Comparison of ENCODE assay signal across 16 mouse cellular contexts in the genomic region with DNA sequence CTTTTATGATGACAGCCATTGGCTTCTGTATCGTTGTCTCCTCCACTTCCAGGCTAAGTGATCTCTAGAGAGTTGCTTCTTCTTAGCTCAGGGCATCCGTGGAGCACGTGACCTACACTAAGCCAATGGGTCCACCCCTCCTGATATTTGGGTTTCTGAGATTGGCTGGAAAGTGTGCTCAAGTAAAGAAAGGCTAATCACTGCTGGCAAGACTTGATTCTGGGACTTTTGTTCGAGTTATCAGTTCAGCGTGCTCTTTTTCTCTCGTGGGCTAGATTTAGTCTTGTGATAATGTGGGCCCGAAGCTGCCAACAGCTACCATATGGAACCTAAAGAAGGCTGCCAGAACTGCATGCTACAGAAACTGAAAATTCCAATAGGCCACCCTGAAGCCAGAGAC. TPM values are rescaled to one million over a fixed set of nuclear protein-coding genes. Genes with fewer than 3 reads are reported as not detected.
A peak's percentile ranks its signal among the peaks of the same experiment; 100 is the strongest.
DNase-seq lines count a peak whose midpoint lies in the region; ATAC-seq and TF ChIP-seq lines count a peak whose summit lies in the region.
"Had no signal": no experiment of that assay in that cellular context is flagged by ENCODE, and none has a peak within 500 bp of the region (broad histone marks: within the 10 kb centered on the region; RNA-seq: fewer than 3 reads in every experiment).

No protein-coding gene starts in this region.

- peaks cover 8% of the 10 kb centered on the region; the same call in 1 of the 2 replicates for H3K4me1 ChIP-seq in forebrain, postnatal 0 days (ENCODE audit: insufficient read depth)
- peaks cover 12% of the 10 kb centered on the region for H3K4me1 ChIP-seq in forebrain, embryonic 12.5 days
- no peaks in the 10 kb centered on the region; a peak in 2 of 4 replicates for H3K4me1 ChIP-seq in MEL (ENCODE audit: control insufficient read depth in 1 of 2, insufficient read depth in 2 of 2, low read length in 2 of 2)
- H3K4me1 ChIP-seq in stomach, postnatal 0 days (replicated peaks; ENCODE audit: control insufficient read depth, insufficient read depth): no peaks in the 10 kb centered on the region

- no peak for TF ChIP-seq CTCF in forebrain, postnatal 0 days (IDR thresholded peaks at IDR 0.05; ENCODE audit: low read depth)
- TF ChIP-seq CTCF in MEL (IDR thresholded peaks at IDR 0.05 in 2 of 3, conservative IDR thresholded peaks at IDR 0.05 in 1 of 3; ENCODE audit: control insufficient read depth in 1 of 3, insufficient read depth in 1 of 3, low read depth in 2 of 3, low read length in 3 of 3, poor library complexity in 1 of 3, severe bottlenecking in 1 of 3): no peak
- TF ChIP-seq CTCF in stomach, postnatal 0 days (IDR thresholded peaks at IDR 0.05; ENCODE audit: low read depth): no peak

- H3K9ac ChIP-seq in forebrain, postnatal 0 days: no peak overlapping the region
- H3K9ac ChIP-seq in forebrain, embryonic 12.5 days: no peak overlapping the region
- H3K9ac ChIP-seq in MEL (ENCODE audit: control insufficient read depth, low read depth, low read length, poor library complexity, severe bottlenecking): no peak overlapping the region
- H3K9ac ChIP-seq in stomach, postnatal 0 days (ENCODE audit: low read length): no peak overlapping the region
- H3K9ac ChIP-seq: hindbrain, embryonic 15.5 days; kidney, embryonic 15.5 days; limb, embryonic 12.5 days had no signal

- no peak overlapping the region for H3K27ac ChIP-seq in forebrain, postnatal 0 days (ENCODE audit: low read depth, low read length)
- H3K27ac ChIP-seq in forebrain, embryonic 12.5 days: no peak overlapping the region
- no peak overlapping the region for H3K27ac ChIP-seq in MEL (ENCODE audit: control insufficient read depth, low read depth, low read length)
- H3K27ac ChIP-seq in stomach, postnatal 0 days (replicated peaks): no peak overlapping the region
- H3K27ac ChIP-seq: hindbrain, embryonic 15.5 days; kidney, embryonic 15.5 days; limb, embryonic 12.5 days had no signal

- DNase-seq in forebrain, postnatal 0 days: peak; percentile 61
- peak; percentile 9 for DNase-seq in MEL (ENCODE audit: low read depth, low spot score)
- DNase-seq in cerebellum, adult 9-10 months: peak; percentile 54
- DNase-seq in layer of hippocampus, postnatal 36 days: peak; percentile 17 to 26
- DNase-seq in thymus, adult 18-20 months: no peak
- no peak for DNase-seq in stomach, postnatal 0 days (ENCODE audit: low spot score)
- no peak for DNase-seq in adrenal gland, adult 18-20 months (ENCODE audit: low spot score in 2 of 2)
- DNase-seq: adrenal gland, postnatal 14 days; gastrocnemius, postnatal 25 days; lung, adult 2 months; thymus, postnatal 25 days had no signal

- 66% methylated on average over 7 of the region's 7 CpGs for WGBS in forebrain, postnatal 0 days
- WGBS in forebrain, embryonic 12.5 days: 85% methylated on average over 7 of the region's 7 CpGs
- 80% methylated on average over 7 of the region's 7 CpGs for WGBS in stomach, postnatal 0 days

- no peaks in the 10 kb centered on the region for H3K9me3 ChIP-seq in forebrain, postnatal 0 days (ENCODE audit: low read length)
- H3K9me3 ChIP-seq in forebrain, embryonic 12.5 days: no peaks in the 10 kb centered on the region
- no peaks in the 10 kb centered on the region for H3K9me3 ChIP-seq in MEL (replicated peaks; ENCODE audit: insufficient read depth, low read length)
- H3K9me3 ChIP-seq in stomach, postnatal 0 days (ENCODE audit: control insufficient read depth, low read length): no peaks in the 10 kb centered on the region
- H3K9me3 ChIP-seq: hindbrain, embryonic 15.5 days; kidney, embryonic 15.5 days; limb, embryonic 12.5 days had no signal

- no peak overlapping the region for H3K4me2 ChIP-seq in forebrain, postnatal 0 days (ENCODE audit: low read depth)
- H3K4me2 ChIP-seq in forebrain, embryonic 12.5 days: no peak overlapping the region
- H3K4me2 ChIP-seq in stomach, postnatal 0 days (replicated peaks; ENCODE audit: low read depth): no peak overlapping the region
- H3K4me2 ChIP-seq: kidney, embryonic 15.5 days; limb, embryonic 12.5 days had no signal

- no peak for ATAC-seq in forebrain, postnatal 0 days
- ATAC-seq in forebrain, embryonic 12.5 days (ENCODE audit: low FRiP score): no peak
- ATAC-seq in stomach, postnatal 0 days (ENCODE audit: low FRiP score, low TSS enrichment): no peak

- no peaks in the 10 kb centered on the region for H3K36me3 ChIP-seq in forebrain, postnatal 0 days (ENCODE audit: insufficient read depth)
- no peaks in the 10 kb centered on the region for H3K36me3 ChIP-seq in forebrain, embryonic 12.5 days (replicated peaks)
- H3K36me3 ChIP-seq in MEL (ENCODE audit: control insufficient read depth in 1 of 2, insufficient read depth in 2 of 2, low read length in 2 of 2): peaks cover 0 to 14% of the 10 kb centered on the region in 2 experiments; a peak in 2 of 4 replicates
- H3K36me3 ChIP-seq in stomach, postnatal 0 days (ENCODE audit: control insufficient read depth, insufficient read depth, low read length): no peaks in the 10 kb centered on the region
- H3K36me3 ChIP-seq: hindbrain, embryonic 15.5 days; kidney, embryonic 15.5 days; limb, embryonic 12.5 days had no signal

- TF ChIP-seq RAD21 in MEL (IDR thresholded peaks at IDR 0.05; ENCODE audit: low read depth, low read length): no peak

- no peak for TF ChIP-seq POLR2A in MEL (IDR thresholded peaks at IDR 0.05; ENCODE audit: control insufficient read depth in 1 of 2, insufficient read depth in 1 of 2, low read depth in 1 of 2, low read length in 2 of 2, poor library complexity in 1 of 2)

- peaks cover 19% of the 10 kb centered on the region for H3K79me2 ChIP-seq in MEL (ENCODE audit: control insufficient read depth, insufficient read depth, low read length, poor library complexity)

- no peak for TF ChIP-seq EP300 in MEL (IDR thresholded peaks at IDR 0.05; ENCODE audit: low read depth in 1 of 2, low read length in 2 of 2)
- TF ChIP-seq EP300 in stomach, postnatal 0 days (optimal IDR thresholded peaks at IDR 0.05): no peak

- H3K4me3 ChIP-seq in forebrain, postnatal 0 days (ENCODE audit: low read depth, low read length): no peak overlapping the region
- no peak overlapping the region for H3K4me3 ChIP-seq in forebrain, embryonic 12.5 days (replicated peaks)
- no peak overlapping the region for H3K4me3 ChIP-seq in MEL (ENCODE audit: control insufficient read depth in 1 of 2, insufficient read depth in 1 of 2, low read depth in 2 of 2, low read length in 2 of 2)
- H3K4me3 ChIP-seq in stomach, postnatal 0 days (ENCODE audit: low read depth, low read length): no peak overlapping the region
- H3K4me3 ChIP-seq: hindbrain, embryonic 15.5 days; kidney, embryonic 15.5 days; limb, embryonic 12.5 days had no signal

- H3K27me3 ChIP-seq in forebrain, postnatal 0 days (ENCODE audit: insufficient read depth, low read length): no peaks in the 10 kb centered on the region
- H3K27me3 ChIP-seq in forebrain, embryonic 12.5 days: no peaks in the 10 kb centered on the region
- H3K27me3 ChIP-seq in MEL (ENCODE audit: control insufficient read depth in 1 of 2, insufficient read depth in 2 of 2, low read length in 2 of 2): no peaks in the 10 kb centered on the region
- no peaks in the 10 kb centered on the region for H3K27me3 ChIP-seq in stomach, postnatal 0 days (ENCODE audit: control insufficient read depth, insufficient read depth, low read length)
- H3K27me3 ChIP-seq: hindbrain, embryonic 15.5 days had no signal

TF ChIP-seq in MEL, 35 proteins besides CTCF, POLR2A, EP300 and RAD21:
- TF ChIP-seq NRF1 (IDR thresholded peaks at IDR 0.05; ENCODE audit: insufficient read depth, low read depth, low read length, poor library complexity, severe bottlenecking): no peak
- TF ChIP-seq USF1 (IDR thresholded peaks at IDR 0.05; ENCODE audit: low read depth, low read length): peak; percentile 54; the same call in 1 of the 2 replicates

RNA-seq across cellular contexts. Expression of a gene that starts 1.3 kb away (rescaled TPM):
- 25.2 and 30.1 TPM in 2 replicates for total RNA-seq in forebrain, postnatal 0 days (2014; rRNA removed)
- polyA plus RNA-seq in forebrain, postnatal 0 days (2015; fragmentation: Nextera tagmentation; extraction: Ambion mirVana): 13.4 and 21.8 TPM in 2 replicates
- 38.0 and 38.2 TPM in 2 replicates for polyA plus RNA-seq in forebrain, embryonic 12.5 days (2016; fragmentation: Nextera tagmentation; extraction: Ambion mirVana)
- total RNA-seq in MEL (2012; rRNA removed): 16.2 and 18.5 TPM in 2 replicates
- polyA plus RNA-seq in MEL (2012; ENCODE audit: insufficient read depth in 1 of 2, insufficient read length in 2 of 2, low read depth in 1 of 2, low replicate concordance in 2 of 2, missing spikeins in 1 of 2): 10 to 100 TPM in 1 of 2 experiments, not detected in 1; 13.6 TPM
- 10 to 100 TPM; 31.2 to 33.1 TPM for total RNA-seq in layer of hippocampus, postnatal 36 days (2021)
- polyA plus RNA-seq in stomach, postnatal 0 days (2015; fragmentation: Nextera tagmentation; extraction: Ambion mirVana): 16.6 and 18.7 TPM in 2 replicates
- 10 to 100 TPM; 27.0 to 27.6 TPM for total RNA-seq in adrenal gland, adult 18-20 months (2021)

RNA-seq across cellular contexts. Expression of a gene that starts 8.3 kb away (rescaled TPM):
- total RNA-seq in forebrain, postnatal 0 days (2014; rRNA removed): 25.1 and 29.5 TPM in 2 replicates
- 6.4 and 9.2 TPM in 2 replicates for polyA plus RNA-seq in forebrain, postnatal 0 days (2015; fragmentation: Nextera tagmentation; extraction: Ambion mirVana)
- polyA plus RNA-seq in forebrain, embryonic 12.5 days (2016; fragmentation: Nextera tagmentation; extraction: Ambion mirVana): 10.8 and 11.7 TPM in 2 replicates
- total RNA-seq in MEL (2012; rRNA removed): 1.0 and 4.8 TPM in 2 replicates
- polyA plus RNA-seq in MEL (2012; ENCODE audit: insufficient read depth in 1 of 2, insufficient read length in 2 of 2, low read depth in 1 of 2, low replicate concordance in 2 of 2, missing spikeins in 1 of 2): 10 to 100 TPM in 1 of 2 experiments, 1 to 10 TPM in 1; 6.7 to 24.0 TPM
- total RNA-seq in layer of hippocampus, postnatal 36 days (2021): 1 to 10 TPM; 3.2 TPM
- polyA plus RNA-seq in stomach, postnatal 0 days (2015; fragmentation: Nextera tagmentation; extraction: Ambion mirVana): 0.88 and 1.2 TPM in 2 replicates
- under 1 TPM; 0.32 to 0.80 TPM for total RNA-seq in adrenal gland, adult 18-20 months (2021)
- total RNA-seq: megakaryocyte, adult 5-6 weeks had no signal

Comparison
In these comparisons a context has a peak if more than half of its experiments do, and no peak if none do; other contexts are left out.
1. DNase-seq: peak in forebrain, postnatal 0 days (single experiment), MEL (single experiment), cerebellum, adult 9-10 months (single experiment) and layer of hippocampus, postnatal 36 days (2 of 2); none in thymus, adult 18-20 months (0 of 2), stomach, postnatal 0 days (single experiment) and adrenal gland, adult 18-20 months (0 of 2).